Mouse (Mus musculus) gastrocnemius, postnatal 25 days (tissue): ENCODE data around the gene Arhgap27. TPM values are rescaled to one million over a fixed set of nuclear protein-coding genes. Genes with fewer than 3 reads are reported as not detected.
"Not testable (repeated sequence)": the region's sequence is repeated elsewhere in the genome, so short reads cannot be mapped to it uniquely, and the experiment has no call there.

Experiments used
- DNase-seq: peaks from one replicate; pipeline ENCODE4 v3.0.0; 2022
- long read RNA-seq, 2 experiments: library from polyadenylated mRNA; stranded (forward); transcript quantifications; one replicate each; pipeline ENCODE4 v2.0.0; 2021
- total RNA-seq, 2 experiments: library from RNA; stranded (reverse); gene quantifications; 1 replicate in 1 of 2; 2 replicates in 1 of 2; pipeline ENCODE4 v1.2.3; 2021

Gene Arhgap27
- total RNA-seq, result 1 to 10 TPM; 3.0 to 4.6 TPM
- long read RNA-seq, experiment 1, partial matches to known transcripts, result 4 of 5 reads
- long read RNA-seq, experiment 1, other reads (novel, unspliced or antisense), result 1 of 5 reads
- long read RNA-seq, experiment 2, partial matches to known transcripts, result 2 of 3 reads
- long read RNA-seq, experiment 2, other reads (novel, unspliced or antisense), result 1 of 3 reads

DNA sequence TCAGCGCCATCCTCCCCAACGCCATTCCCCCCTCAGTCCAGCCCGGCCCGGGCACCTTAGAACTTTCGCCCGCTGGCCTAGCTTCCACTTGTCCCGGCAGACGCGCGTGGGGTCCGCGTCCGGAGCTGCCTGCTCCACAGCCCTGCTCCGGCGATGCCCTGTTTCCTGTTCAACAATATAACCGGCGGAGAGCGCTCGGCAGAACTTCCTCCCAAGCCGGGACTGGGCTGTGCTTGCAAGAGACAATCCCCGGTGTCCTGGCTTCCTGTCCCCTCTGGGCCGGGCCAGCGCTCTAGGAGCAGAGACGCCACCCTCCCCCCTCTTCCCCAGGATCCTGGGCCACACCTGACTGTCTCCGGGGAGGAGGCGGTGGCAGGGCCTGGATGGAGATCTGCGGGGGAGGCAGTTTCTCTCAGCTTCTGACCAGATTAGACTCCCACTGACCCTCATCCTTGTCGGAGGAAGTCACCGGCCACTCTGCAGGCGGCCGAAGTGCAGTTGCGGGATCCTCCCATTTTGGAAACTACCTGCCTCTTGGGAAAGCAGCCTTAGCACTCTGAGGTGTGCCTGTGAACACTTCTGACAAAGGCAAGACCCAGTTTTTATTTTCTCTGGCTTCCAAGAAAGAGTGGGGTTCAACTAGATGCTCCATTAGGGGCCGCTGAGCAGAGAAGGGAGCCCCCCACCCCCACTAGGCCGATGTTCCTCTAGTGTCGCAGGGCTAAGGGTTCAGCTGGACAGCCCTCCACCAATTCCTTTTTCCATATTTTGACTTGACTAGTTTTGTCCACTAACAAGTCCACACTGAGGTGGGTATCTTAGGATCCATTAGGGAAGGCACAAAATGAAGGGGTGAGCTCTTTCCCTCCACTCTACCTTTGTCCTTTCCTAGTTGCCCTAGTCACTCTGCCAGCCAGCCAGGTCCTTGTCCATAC is at the start of gene Arhgap27:
Arhgap27 (minus strand) TSS at position 479 of the 935 bp plus-strand sequence.
- DNase-seq, result peak; percentile 75

DNA sequence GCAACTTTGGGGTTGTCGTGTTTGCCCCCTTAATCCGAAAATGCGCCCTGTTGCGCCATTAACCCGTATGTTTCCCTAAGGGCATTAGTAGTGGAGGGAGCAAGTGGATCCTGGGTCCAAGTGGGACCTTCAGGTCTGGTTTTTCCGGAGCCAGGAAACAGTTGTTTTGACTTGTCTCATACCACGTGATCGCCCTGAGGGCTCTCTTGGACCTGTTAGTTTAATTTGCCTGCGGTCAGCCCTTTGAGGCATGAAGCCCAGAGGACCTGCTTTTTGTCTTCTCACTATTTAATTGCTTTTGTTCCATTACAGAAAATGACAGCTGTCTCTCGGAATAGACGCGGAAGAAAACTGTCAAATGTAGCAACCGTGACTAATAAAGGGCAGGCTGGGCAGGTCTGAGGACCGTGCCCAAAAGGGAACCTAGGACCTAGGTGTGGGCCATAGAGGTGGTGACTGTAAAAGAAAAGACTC is 49.5 kb upstream of the Arhgap27 start:
- DNase-seq, result no peak

- DNase-seq, result peak; percentile 94
Observed at GRCm38 (mm10) chr11:103411981-103412949, 48.8 kb upstream of the Arhgap27 start, which contains the start of gene Plekhm1. Gene Plekhm1 (minus strand): TSS chr11:103412687.

- no peak for DNase-seq
Observed at GRCm38 (mm10) chr11:103411301-103411700, 47.8 kb upstream of the Arhgap27 start.

DNA sequence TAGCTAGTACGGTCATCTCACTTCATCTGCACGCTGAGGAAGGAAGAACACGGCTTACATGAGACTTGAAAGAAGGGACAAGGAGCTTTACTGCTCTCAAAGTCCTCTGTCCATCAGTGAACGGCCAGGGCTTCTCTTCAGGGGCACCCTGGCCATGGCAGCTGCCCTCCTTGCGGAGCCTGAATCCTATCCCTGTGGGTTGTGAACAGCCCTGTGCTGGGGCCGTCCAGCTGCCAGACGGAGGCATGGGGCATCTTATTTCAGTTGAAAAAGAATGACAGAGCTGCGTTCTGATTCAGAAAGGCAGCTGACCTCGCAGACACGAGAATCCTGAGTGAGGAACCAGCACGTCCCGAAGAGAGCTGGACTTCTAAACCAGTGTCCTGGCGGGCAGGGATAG is 45.4 kb upstream of the Arhgap27 start:
- DNase-seq, result no peak

- not testable (repeated sequence) for DNase-seq
Observed at GRCm38 (mm10) chr11:103407136-103407535, 43.6 kb upstream of the Arhgap27 start.

- no peak for DNase-seq
Observed at GRCm38 (mm10) chr11:103406551-103406950, 43.1 kb upstream of the Arhgap27 start.

DNA sequence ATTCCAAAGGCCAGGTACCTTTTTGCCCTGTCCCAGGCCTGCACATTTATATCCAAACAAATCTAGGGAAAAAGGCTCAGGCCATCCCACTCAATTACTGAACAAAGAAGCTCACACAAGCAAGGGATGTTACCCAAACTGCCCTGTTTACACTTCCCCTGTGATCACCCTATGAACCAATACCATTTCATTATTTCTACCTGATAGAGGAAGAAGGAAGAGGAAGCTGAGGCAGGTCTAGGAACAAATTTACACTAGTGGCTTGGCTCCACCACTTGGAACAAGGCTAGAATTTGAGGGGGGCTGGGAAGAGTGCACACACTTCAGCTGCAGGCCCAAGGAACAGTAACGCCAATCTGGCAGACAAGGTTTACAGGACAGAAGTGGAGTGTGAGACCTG is 42.3 kb upstream of the Arhgap27 start:
- DNase-seq, result no peak

- no peak for DNase-seq
Observed at GRCm38 (mm10) chr11:103404618-103405017, 41.1 kb upstream of the Arhgap27 start.

DNA sequence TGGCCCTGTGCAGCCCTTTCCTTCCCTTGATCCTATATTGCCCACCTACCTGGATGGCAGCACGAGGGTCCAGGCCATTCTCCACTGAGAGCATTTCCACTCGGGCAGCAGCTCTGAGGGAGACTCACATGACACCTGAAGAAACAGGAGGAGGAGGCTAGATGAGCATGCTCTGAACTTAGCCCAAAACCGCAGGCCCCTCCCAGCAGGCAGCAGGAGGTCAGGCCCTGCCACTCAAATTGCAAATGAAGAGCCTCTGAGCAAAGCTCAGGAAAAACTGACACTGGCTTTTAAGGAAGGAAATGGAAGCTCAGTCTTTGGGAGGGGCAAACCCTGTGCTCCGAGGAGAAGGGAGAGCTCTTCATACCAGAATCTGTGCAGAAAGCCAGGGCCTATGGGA is 40.3 kb upstream of the Arhgap27 start:
- no peak for DNase-seq

DNA sequence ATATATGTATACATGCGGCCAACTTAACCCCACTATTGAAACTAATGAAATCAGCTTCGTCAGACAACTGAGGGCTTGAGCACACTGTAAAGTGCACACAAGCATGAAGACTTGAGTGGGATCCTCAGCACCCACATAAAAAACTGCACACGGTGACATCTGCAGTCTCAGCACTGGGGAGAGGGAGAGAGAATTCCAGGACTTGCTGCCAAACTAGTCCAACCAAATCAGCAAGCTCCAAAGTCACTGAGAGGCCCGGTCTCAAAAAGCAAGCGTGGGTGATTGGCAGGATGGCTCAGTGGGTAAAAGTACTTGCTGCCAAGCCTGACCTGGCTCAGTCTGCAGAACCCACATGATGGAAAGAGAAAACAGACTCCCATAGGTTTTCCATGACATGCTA is 39.2 kb upstream of the Arhgap27 start:
- no peak for DNase-seq

DNA sequence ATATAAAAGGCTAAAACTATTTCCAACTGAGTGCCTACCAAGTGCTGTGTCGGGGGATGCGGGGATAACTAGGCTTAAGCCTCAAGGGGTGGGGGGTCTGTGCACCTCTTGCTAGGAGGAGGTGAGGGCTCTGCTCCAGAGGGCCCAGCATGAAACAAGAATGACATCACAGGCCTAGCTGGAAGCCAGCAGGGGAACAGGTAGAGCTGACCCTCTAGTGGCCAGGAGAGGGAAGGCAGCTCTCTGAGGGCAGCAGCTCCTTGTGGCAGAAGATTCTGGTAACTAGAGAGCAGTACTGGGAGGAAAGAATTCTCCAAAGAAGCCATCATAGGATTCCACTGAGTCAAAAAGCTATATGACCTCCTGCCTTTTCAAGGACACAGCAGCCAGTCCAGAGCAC is 38.7 kb upstream of the Arhgap27 start:
- DNase-seq, result no peak

- DNase-seq, result no peak
Observed at GRCm38 (mm10) chr11:103399986-103400385, 36.5 kb upstream of the Arhgap27 start.

DNA sequence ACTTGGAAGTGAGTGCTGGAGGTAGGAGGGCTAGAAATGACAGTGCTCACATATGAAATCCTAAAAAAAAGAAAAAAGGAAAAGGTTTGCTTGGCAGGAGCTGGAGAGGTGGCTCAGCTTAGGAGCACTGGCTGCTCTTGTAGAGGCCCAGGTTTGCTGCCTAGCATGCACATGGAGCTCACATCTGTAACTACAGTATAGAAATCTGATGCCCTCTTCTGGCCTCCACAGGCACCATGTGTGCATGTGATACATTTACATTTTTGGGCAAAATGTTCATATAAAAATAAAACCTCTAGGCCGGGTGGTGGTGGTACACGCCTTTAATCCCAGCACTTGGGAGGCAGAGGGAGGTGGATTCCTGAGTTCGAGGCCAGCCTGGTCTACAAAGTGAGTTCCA is 35.6 kb upstream of the Arhgap27 start:
- DNase-seq, result no peak

DNA sequence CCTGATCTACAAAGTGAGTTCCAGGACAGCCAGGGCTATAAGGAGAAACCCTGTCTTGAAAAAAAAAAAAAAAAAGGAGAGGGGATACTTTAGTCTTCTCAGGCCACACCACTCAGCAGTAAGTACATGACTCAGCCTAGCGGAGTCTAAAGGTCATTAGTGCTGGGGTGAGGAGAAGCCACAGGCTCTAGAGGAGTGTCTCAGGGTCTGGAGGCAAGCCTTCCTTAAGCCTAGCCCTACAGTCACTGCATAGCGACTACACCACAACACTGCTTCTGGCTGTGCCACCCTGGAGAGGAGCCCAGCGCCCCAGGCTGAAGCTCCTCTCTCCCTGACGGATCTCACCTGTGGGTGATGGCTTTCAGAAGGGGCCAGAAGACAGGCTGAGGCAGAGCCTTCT is 33.2 kb upstream of the Arhgap27 start:
- no peak for DNase-seq

GRCm38 (mm10) chr11:103396236-103396635 is 32.7 kb upstream of the Arhgap27 start:
- no peak for DNase-seq

- no peak for DNase-seq
Observed at GRCm38 (mm10) chr11:103394604-103395003, 31.1 kb upstream of the Arhgap27 start.

DNA sequence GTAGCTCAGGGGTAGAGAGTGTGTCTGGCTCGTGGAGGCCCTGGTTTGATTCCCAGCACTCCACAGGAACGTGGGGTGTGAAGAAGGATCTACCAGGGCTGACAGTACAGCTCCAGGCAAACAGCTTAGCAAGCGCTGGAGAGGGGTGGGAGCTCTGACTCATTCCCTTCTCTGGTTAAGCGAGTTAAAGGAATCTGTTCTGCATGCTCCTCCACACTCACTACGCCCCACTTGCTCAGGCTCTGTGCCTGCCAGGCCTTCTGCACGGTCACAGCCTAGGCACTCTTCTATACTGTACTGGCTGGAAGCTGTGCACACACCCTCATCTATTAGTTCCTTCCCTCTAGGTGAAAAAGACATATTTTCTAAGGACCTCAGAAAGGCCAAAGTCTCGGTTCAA is 30.5 kb upstream of the Arhgap27 start:
- no peak for DNase-seq

GRCm38 (mm10) chr11:103387870-103388526 is 24.5 kb upstream of the Arhgap27 start:
- DNase-seq, result no peak

DNA sequence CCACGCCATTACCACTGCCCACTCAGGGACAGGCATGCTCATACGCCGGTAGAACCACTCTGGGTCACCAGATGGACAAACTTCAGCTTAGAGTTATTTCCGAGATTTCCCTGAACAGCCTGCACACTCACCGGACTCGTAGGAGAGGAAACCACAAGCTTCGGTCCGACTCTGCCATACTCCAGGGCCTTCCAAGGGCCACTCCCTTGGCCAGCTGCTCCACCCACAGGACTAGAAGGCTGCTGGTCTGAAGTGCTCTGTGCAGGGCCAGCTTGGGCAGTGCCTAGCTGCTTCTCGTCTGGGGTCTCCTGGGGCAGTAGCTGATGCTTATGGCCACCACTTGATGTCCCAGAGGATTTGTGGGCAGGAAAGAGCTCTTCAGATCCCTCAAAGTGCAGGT is 23.3 kb upstream of the Arhgap27 start:
- no peak for DNase-seq

GRCm38 (mm10) chr11:103381956-103382613 is 18.6 kb upstream of the Arhgap27 start:
- peak; percentile 62 for DNase-seq
